Comparison of ENCODE assay signal across 8 mouse cellular contexts in the genomic region with DNA sequence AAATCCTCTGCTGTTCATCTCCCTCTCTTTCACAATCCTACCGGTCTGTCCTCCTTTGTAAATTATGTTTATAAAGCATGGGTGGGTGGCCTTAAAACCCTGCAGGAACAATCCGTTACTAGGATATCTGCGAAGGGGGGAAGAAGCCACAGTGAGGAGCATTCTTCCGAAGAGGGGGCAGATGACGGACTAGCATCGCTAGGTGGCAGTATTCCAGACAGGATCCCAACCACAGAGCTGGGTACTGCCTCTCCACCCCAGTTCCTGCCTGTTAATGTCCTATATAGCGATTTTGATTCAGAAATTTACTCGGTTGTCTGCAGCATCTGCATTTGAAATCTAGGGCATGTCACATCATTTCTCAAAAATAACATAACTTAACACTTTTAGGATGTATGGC.
DNase-seq lines count a peak whose midpoint lies in the region; ATAC-seq lines count a peak whose summit lies in the region.

No protein-coding gene starts in this region.

- WGBS in liver, embryonic 12.5 days (ENCODE audit: insufficient replicate concordance), result 11% methylated on average over 8 of the region's 8 CpGs
- WGBS in neural tube, embryonic 11.5 days, result 21% methylated on average over 8 of the region's 8 CpGs

- no peaks in the 10 kb centered on the region for H3K36me3 ChIP-seq in liver, embryonic 12.5 days
- H3K36me3 ChIP-seq in neural tube, embryonic 11.5 days (ENCODE audit: control insufficient read depth, insufficient read depth, low read length), result no peaks in the 10 kb centered on the region

- 0 out of 2 replicates have a peak, but pooled peaks have one; percentile 62 for ATAC-seq in liver, embryonic 12.5 days
- peak; percentile 69; the same call in 1 of the 2 replicates for ATAC-seq in neural tube, embryonic 11.5 days (ENCODE audit: insufficient read depth, low FRiP score, low TSS enrichment)

- no peak overlapping the region for H3K27ac ChIP-seq in liver, embryonic 12.5 days
- H3K27ac ChIP-seq in neural tube, embryonic 11.5 days (ENCODE audit: low read depth, low read length), result no peak overlapping the region

- DNase-seq in 416B (ENCODE audit: low read depth), result peak; percentile 57
- peak; percentile 64 to 89 for DNase-seq in adrenal gland, adult (ENCODE audit: inconsistent age in 2 of 2, low spot score in 1 of 2)
- DNase-seq in embryo, embryonic 10.5 days (ENCODE audit: low spot score), result peak; percentile 85
- DNase-seq in gastrocnemius, postnatal 4 days (ENCODE audit: low spot score in 2 of 2), result peak; percentile 32 to 47
- peak; percentile 83 for DNase-seq in kidney, postnatal 10 days
- DNase-seq in neural tube, embryonic 11.5 days (ENCODE audit: low spot score), result peak; percentile 65
- peak; percentile 68 for DNase-seq in testis, postnatal 10 days (ENCODE audit: low spot score)

- H3K9ac ChIP-seq in liver, embryonic 12.5 days, result no peak overlapping the region
- no peak overlapping the region for H3K9ac ChIP-seq in neural tube, embryonic 11.5 days (ENCODE audit: low read length)

- no peaks in the 10 kb centered on the region for H3K9me3 ChIP-seq in liver, embryonic 12.5 days (replicated peaks)
- H3K9me3 ChIP-seq in neural tube, embryonic 11.5 days (ENCODE audit: control insufficient read depth, low read length), result no peaks in the 10 kb centered on the region

- H3K4me1 ChIP-seq in liver, embryonic 12.5 days, result no peaks in the 10 kb centered on the region
- no peaks in the 10 kb centered on the region for H3K4me1 ChIP-seq in neural tube, embryonic 11.5 days (ENCODE audit: control insufficient read depth, insufficient read depth, low read length)

- H3K27me3 ChIP-seq in liver, embryonic 12.5 days (replicated peaks), result no peaks in the 10 kb centered on the region
- H3K27me3 ChIP-seq in neural tube, embryonic 11.5 days (ENCODE audit: control insufficient read depth, insufficient read depth, low read length), result no peaks in the 10 kb centered on the region

- no peak overlapping the region for H3K4me3 ChIP-seq in liver, embryonic 12.5 days
- no peak overlapping the region for H3K4me3 ChIP-seq in neural tube, embryonic 11.5 days (ENCODE audit: low read depth, low read length)

- no peak overlapping the region for H3K4me2 ChIP-seq in liver, embryonic 12.5 days
- H3K4me2 ChIP-seq in neural tube, embryonic 11.5 days (ENCODE audit: low read depth), result no peak overlapping the region
